Mouse (Mus musculus) embryo, embryonic 10.5 days (tissue): Measurements from ENCODE around the gene Togaram1.

Experiments used
- DNase-seq: peaks from one replicate; pipeline ENCODE4 v3.0.0-alpha.2; 2015; ENCODE audit warnings: low spot score

The Togaram1 gene

DNA sequence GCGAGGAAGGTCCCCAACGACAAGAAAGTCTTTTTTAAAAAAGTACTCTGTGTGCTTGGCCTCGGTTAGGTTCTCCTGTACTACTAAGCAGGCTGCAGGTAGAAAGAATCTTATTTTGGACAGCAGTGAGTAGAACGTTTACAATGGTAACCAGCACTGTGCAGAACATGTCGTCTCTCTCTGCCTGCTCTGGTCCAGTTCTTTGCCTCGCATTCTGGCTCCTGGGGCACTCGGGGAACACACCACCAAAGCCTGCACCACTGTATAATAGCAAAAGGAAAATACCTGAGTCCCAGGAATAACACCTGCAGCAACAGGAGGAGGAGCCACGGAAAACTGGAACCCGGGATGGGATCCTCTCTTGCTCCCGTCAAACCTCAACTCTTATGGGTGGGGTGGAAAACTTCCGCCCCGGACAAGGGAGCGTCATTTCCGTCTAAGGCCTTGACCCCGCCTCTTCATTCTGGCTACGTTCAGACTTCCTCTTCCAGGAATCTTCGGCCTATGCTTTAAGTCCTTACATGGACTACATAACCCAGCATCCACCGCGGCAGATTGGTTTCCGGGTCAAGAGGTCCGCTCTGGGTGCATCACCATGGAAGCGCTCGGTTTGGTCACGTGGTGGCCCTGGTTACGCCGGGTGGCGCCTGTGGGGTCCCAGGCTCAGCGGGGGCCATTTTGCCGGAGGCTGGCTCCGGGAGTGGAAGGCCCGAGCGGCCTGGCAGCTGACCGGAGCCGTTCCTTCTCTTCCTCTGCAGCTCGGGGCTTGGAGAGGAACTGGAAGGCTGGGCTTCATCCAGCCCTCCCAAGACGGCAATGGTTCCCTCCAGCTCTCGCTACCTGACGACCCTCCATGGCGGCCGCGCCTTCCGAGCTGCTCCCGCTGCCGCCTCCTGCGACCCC lies at the start of gene Togaram1, which contains the start of gene Klhl28:
Togaram1 (plus strand) TSS at position 681 of the 903 bp plus-strand sequence.
Klhl28 (minus strand) TSS at position 411 of the 903 bp plus-strand sequence.
- DNase-seq: peak; percentile 100

DNA sequence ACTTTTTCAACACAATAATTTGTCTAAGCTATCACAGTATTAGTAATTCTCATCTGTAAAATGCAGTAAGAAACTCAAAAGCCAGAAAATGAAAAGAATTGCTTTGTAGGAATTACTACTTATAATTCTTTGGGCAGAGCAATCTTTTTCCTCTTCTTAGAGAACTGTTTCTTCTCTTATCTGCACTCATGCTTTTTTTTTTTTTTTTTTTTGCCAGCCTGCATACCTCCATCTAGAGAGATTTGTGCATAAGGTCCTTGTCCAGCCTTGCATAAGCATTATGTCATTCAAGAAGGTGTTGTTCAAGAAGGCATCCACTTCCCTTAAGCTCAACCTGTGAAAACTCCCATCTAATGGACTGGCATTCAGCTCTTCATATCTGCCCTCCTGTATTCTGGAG lies 48.9 kb upstream of the Togaram1 start:
- no peak for DNase-seq

GRCm38 (mm10) chr12:64917578-64918471 lies 47.8 kb upstream of the Togaram1 start, which contains the start of gene Gm527:
Gene Gm527 (plus strand): TSS chr12:64917906.
- DNase-seq: peak; percentile 97

DNA sequence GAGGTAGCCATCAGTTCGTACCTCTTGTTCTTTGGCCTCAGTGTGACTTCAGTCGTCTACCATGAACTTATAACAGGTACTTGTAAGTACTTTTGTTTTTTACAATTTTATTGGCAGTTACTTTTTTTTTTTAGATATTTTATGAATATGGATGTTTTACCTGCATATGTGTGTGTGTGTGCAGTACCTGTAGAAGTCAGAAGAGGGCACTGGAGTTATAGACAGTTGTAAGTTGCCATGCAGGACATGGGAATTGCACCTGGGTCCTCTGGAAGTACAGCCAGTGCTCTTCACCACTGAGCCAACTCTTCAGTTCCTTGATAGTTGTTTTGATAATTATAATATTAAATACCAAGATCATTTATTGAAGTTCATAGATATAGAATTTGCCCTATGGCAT lies 28.1 kb upstream of the Togaram1 start:
- DNase-seq: no peak

- peak; percentile 1 for DNase-seq
Observed at GRCm38 (mm10) chr12:64964560-64964959, 1.0 kb upstream of the Togaram1 start.

GRCm38 (mm10) chr12:64966101-64966631 lies 562 bp downstream of the Togaram1 start:
- DNase-seq: peak; percentile 47

DNA sequence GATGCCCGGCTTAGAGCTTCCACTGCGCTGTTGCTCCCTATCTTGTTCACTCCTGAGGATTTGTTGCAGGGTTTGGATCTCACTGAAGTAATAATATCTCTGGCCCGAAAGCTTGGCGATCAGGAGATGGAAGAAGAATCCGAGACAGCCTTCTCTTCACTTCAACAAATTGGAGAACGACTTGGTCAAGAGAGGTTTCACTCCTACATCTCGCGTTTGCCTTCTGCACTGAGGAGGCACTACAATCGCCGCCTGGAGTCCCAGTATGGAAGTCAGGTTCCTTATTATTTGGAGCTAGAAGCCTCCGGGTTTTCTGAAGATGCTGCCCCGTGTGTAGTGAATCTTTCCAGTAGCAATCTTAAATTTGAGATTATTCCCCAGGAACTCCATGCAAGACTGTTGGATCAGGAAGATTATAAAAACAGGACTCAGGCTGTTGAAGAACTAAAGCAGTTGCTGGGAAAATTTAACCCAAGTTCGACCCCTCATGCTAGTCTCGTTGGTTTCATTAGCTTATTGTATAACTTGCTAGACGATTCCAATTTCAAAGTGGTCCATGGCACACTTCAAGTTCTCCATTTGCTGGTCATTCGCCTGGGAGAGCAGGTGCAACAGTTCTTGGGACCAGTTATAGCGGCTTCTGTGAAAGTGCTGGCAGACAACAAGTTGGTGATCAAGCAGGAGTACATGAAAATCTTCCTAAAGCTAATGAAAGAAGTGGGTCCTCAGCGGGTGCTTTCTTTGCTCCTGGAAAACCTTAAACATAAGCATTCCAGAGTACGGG lies 1.2 kb downstream of the Togaram1 start:
- peak; percentile 30 for DNase-seq

- DNase-seq: peak; percentile 10
Observed at GRCm38 (mm10) chr12:64967470-64967869, 1.9 kb downstream of the Togaram1 start.

DNA sequence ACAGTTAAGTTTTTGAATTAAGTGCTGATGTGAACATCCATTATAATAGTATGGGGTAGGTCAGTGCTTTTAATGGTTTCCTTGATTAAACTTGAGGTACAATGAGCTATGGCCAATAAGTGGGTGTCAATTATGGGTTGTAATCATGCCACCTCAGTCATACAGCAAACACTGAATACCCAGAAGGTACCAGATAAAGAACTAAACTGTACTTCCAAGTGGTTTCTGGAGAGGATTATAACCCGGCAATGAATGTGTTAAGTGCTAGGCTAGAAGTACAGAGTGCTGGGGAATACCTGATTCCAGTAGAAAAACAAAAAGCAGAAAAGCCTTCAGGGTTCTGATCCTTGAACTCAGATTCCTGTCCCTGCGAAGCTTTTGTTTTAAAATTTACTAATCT lies 2.5 kb downstream of the Togaram1 start:
- peak; percentile 31 for DNase-seq

DNA sequence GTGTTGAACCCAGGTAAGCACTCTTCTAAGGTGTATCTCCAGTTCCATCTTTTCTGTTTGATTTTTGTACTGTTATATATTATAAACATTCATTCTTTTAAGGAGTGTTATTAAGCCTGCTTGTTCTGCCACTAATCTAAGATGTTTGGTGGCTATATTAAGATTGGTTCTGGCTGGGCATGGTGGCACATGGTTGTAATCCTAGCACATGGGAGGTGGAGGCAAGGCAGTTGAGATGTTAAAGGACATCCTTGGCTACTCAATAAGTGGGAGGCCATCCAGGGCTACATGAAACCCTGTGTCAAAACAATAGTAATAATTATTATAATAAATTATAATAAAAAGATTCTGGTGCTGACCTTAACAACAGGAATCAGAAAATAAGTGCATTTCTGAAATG lies 5.8 kb downstream of the Togaram1 start:
- no peak for DNase-seq

DNA sequence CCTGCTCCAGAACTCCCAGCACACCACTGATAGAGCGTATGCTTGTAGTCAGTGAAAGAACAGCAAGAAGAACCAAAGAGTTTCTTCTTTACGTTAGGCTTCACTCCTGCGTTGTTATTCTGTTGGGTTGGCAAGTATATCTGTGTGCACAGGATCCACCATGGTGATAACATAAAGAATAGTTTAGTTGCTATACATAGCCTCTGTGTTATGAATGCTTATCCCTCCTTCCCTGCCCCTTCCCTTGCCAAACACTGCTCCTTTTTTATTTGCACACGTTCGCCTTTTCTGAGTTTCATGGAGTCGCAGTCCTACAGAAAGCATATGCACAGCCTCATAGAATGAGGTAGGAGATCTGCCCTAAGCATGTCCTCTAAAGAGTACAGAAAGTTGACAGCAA lies 6.5 kb downstream of the Togaram1 start:
- no peak for DNase-seq

DNA sequence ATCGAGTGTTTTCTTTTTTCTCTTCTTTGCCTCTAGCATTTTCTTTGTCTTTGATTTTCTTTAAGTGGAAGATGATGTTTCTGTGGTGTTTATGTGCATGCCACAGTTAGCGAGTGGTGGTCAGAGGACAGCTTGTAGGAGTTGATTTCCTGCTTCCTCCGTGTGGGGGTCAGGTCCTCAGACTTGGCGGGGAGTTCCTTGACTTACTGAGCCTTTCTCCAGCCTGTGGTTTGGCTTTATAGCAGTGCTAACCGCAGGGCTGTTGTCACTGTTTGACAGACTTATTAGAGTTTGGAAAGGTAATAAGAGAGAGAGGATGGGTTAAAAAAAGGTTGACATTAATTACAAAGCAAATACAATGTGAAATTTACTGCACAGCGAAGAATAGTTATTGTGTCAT lies 10.0 kb downstream of the Togaram1 start:
- no peak for DNase-seq

GRCm38 (mm10) chr12:64976191-64976590 lies 10.6 kb downstream of the Togaram1 start:
- DNase-seq: no peak

DNA sequence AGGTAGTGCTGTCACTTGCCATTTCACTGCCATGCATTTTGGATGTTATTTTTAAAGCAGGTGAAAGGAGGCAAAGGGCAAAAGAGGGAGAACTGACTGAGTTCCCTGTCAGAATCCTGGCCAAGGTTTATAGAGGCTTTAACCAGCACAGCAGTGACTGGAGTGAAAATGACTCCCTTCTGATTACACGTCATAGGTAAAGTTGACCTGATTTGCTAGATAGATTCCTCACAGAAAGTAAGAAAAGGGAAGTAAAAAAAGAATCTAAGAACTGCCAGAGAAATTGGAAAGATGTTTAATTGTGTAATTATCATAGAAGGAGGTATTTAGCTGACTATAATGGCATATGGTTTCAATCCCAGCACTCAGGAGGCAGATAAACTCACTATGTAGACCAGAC lies 11.9 kb downstream of the Togaram1 start:
- no peak for DNase-seq

- no peak for DNase-seq
Observed at GRCm38 (mm10) chr12:65007725-65008124, 42.1 kb downstream of the Togaram1 start.

DNA sequence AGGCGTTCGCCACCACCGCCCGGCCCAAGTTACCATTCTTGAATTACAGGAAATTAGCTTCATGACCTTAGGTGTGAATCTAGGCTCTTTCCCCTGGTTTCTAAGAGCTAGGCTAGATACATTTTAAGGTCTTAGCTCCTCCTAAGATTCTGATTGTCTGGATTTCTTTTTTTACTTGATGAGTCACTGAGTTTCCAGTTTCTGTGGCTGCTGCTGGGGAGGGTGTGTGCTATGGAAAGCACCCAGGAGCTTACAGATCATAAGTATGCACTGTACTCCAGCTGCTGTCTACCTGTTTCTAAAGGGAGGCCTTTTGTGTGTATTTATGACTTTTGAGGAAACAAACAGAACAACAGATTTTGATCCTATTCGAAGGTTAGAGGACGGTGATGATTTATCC lies 57.2 kb downstream of the Togaram1 start:
- no peak for DNase-seq

DNA sequence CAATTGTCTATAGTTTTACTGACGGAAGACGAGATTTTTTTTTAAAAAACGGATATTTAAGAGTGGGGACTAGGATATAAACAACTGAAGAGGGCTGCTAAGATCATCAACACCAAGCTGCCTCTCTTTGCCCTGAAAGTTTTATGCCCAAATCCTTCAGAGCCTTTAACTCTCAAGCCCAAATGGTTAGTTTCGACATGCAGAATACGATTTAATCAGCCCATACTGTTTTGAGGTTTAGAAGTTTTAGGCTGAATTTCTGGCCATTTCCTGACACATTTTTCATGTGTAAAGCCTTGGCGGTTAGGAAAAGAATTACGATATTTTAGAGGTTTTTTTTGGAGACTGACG lies 70.2 kb downstream of the Togaram1 start:
- no peak for DNase-seq

DNA sequence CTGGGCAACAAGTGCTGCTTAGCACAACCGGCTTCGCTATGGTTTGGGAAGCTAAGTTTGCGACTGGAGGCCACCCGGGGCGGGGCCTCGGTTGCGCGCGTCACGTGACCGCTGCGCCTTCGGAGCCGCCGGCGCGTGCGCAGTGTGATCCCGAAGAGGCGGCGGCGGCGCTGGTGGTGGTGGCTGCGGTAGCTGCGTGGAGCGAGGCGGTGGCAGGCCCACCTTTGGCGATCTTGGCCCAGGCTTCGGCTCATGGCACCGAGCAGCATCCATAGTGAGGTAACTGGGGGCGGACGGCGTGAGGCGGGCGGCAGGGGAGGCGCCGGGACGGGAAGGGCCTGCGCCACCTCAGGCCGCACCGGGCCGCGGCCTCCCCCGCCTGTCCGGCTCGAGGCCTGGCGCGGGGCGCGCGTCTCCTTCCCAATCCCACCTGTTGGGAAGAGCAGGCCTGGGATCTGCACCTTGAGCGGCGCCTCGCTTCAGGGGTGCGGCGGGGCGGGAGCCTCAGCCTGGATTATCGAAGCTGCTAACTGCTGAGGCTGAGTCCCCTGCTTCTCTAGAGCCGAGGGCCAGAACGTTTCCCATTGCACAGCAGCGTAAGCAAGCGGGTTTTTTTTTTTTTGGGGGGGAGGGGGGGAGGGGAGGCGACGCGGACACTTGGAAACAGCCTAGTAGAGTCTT lies 70.7 kb downstream of the Togaram1 start, which contains the start of gene Prpf39:
Prpf39 (plus strand) TSS at position 144 of the 681 bp plus-strand sequence.
- peak; percentile 93 for DNase-seq

DNA sequence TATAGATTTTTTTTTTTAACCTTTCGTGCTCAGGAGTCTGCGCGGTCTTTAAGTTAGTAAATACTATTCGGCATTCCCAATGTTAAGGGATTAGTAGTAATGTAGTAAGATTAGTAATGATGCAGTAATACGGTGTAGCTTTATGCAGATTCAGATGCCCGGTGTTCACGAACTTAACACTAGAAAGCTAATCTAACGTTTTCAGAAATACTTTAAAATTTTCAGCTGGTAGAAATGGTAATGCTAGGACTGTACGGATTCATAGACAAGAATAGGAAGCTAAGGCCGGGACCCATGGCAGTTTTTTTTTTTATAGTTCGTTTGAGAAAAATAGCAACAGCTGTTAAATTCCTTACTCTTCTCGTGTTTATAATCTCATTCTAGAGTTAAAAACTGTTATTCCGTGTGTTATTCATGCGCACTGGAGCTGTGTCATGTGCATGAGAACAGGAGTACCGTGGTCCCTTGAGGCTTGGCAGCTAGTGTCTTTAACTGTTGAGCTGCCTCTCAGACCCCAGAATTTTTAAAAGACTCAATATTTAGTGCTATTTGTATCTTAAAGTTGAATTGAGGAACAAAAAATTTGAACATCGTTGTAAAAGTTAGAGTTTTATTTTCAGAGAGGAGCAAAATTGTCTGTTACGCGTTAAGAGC lies 71.4 kb downstream of the Togaram1 start:
- peak; percentile 39 for DNase-seq

GRCm38 (mm10) chr12:65037546-65037937 lies 71.9 kb downstream of the Togaram1 start:
- peak; percentile 2 for DNase-seq
